In genomic region chr17:11639786-11640185, GRCm38 (mm10) we compare ENCODE assay signal across 27 mouse cellular contexts.
"Had no signal": no experiment of that assay in that cellular context is flagged by ENCODE, and none has a peak within 500 bp of the region (broad histone marks: within the 10 kb centered on the region; RNA-seq: fewer than 3 reads in every experiment).

No protein-coding gene starts in this region.

- H3K27me3 ChIP-seq: hindbrain, embryonic 12.5 days; intestine, embryonic 15.5 days; limb, embryonic 12.5 days; liver, embryonic 13.5 days; liver, embryonic 15.5 days had no signal

- ATAC-seq: hindbrain, embryonic 16.5 days; inflammation-experienced regulatory T-cells, adult 6 months; intestine, embryonic 15.5 days; intestine, postnatal 0 days had no signal

- H3K27ac ChIP-seq: gastrocnemius, adult 2 months; heart, adult 2 months; hindbrain, embryonic 10.5 days; hindbrain, embryonic 12.5 days; hindbrain, embryonic 14.5 days; intestine, embryonic 15.5 days; layer of hippocampus, adult 2 months; left cerebral cortex, adult 2 months; limb, embryonic 10.5 days; limb, embryonic 12.5 days; liver, embryonic 13.5 days; liver, embryonic 15.5 days had no signal

- DNase-seq: gastrocnemius, adult 2 months; gastrocnemius, postnatal 10 days; gastrocnemius, postnatal 25 days; heart, adult 2 months; heart, postnatal 10 days; heart, postnatal 4 days; kidney, adult 18-20 months; kidney, adult 8-10 months; kidney, postnatal 10 days; kidney, postnatal 25 days; kidney, postnatal 4 days; liver; liver, embryonic 13.5 days had no signal

- H3K4me2 ChIP-seq: heart, embryonic 12.5 days; hindbrain, embryonic 12.5 days; hindbrain, embryonic 14.5 days; intestine, embryonic 15.5 days; limb, embryonic 12.5 days; liver, embryonic 11.5 days; liver, embryonic 13.5 days; liver, embryonic 15.5 days had no signal

- H3K36me3 ChIP-seq: heart, embryonic 12.5 days; hindbrain, embryonic 10.5 days; hindbrain, embryonic 12.5 days; intestine, embryonic 15.5 days; limb, embryonic 10.5 days; limb, embryonic 12.5 days; liver, embryonic 13.5 days; liver, embryonic 15.5 days had no signal

- H3K4me3 ChIP-seq: gastrocnemius, adult 2 months; heart, adult 2 months; heart, embryonic 12.5 days; hindbrain, embryonic 10.5 days; hindbrain, embryonic 12.5 days; intestine, embryonic 15.5 days; layer of hippocampus, adult 2 months; left cerebral cortex, adult 2 months; limb, embryonic 10.5 days; limb, embryonic 12.5 days; liver, embryonic 13.5 days; liver, embryonic 15.5 days had no signal

- H3K4me1 ChIP-seq: heart, embryonic 12.5 days; hindbrain, embryonic 10.5 days; hindbrain, embryonic 12.5 days; intestine, embryonic 15.5 days; limb, embryonic 10.5 days; limb, embryonic 12.5 days; liver, embryonic 13.5 days; liver, embryonic 15.5 days had no signal

- H3K9ac ChIP-seq: heart, embryonic 12.5 days; hindbrain, embryonic 12.5 days; hindbrain, embryonic 14.5 days; intestine, embryonic 15.5 days; limb, embryonic 12.5 days; liver, embryonic 13.5 days; liver, embryonic 15.5 days had no signal

- H3K9me3 ChIP-seq: heart, embryonic 12.5 days; hindbrain, embryonic 10.5 days; hindbrain, embryonic 12.5 days; intestine, embryonic 15.5 days; limb, embryonic 10.5 days; limb, embryonic 12.5 days; liver, embryonic 13.5 days; liver, embryonic 15.5 days had no signal
